Mouse (Mus musculus) olfactory bulb, adult 2 months (tissue): ENCODE results near the gene Zmynd10. TPM values are rescaled to one million over a fixed set of nuclear protein-coding genes. Genes with fewer than 3 reads are reported as not detected.

Experiments
- H3K27ac ChIP-seq: fragments of 200-500 bp; 2 replicates; pipeline ENCODE4 v1.5.1; 2012; ENCODE audit warnings: low read depth, low read length; ENCODE audit not compliant: insufficient read depth
- H3K4me1 ChIP-seq: fragments of 200-500 bp; 2 replicates; pipeline ENCODE4 v1.6.1; 2012; ENCODE audit warnings: low read length; ENCODE audit not compliant: control insufficient read depth, insufficient read depth
- H3K4me3 ChIP-seq: fragments of 200-500 bp; 2 replicates; pipeline ENCODE4 v1.5.1; 2012; ENCODE audit warnings: mild to moderate bottlenecking, low read depth, low read length, moderate library complexity; ENCODE audit not compliant: insufficient read depth
- CTCF ChIP-seq: fragments of 200-500 bp; IDR thresholded peaks from 2 replicates; pipeline ENCODE4 v1.5.1; 2012; ENCODE audit warnings: low read depth, mild to moderate bottlenecking, low read length, moderate library complexity; ENCODE audit not compliant: insufficient read depth
- POLR2A ChIP-seq: fragments of 200-500 bp; IDR thresholded peaks from 2 replicates; pipeline ENCODE4 v1.6.1; 2012; ENCODE audit warnings: mild to moderate bottlenecking, low read depth, low read length, moderate library complexity; ENCODE audit not compliant: insufficient read depth
- WGBS: fragments of 180-500 bp; shearing (Covaris S2); methylation state at CpG from one replicate; pipeline ENCODE4 v1.1.7; 2018; 5-methylcytosine and 5-hydroxymethylcytosine counted together
- polyA plus RNA-seq: library from polyadenylated mRNA; stranded (reverse); fragments of >200 nt; gene quantifications from 2 replicates; pipeline ENCODE4 v1.2.4, GENCODE M21; 2012; ENCODE audit warnings: low replicate concordance; ENCODE audit not compliant: missing spikeins, insufficient read depth, insufficient read length

Zmynd10 gene
- polyA plus RNA-seq, 1 experiment, result not detected

DNA sequence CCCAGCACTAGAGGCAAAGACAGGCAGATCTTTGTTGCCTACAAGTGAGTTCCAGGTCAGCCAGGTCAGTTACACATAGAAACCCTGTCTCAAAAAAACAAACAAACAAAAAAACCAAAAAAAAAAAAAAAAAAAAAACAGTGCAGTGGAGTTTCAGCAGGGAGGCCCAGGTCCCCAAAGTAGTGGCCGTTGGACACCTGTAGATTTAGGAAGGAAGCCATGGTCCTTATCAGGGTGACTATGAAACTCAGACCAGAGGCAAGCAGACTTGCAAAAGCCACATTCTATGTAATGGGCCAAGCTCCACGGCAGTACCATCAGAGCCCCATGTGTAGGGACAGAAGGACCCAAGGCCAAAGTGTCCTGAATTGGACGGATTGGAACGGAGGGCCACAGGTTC is 34.5 kb downstream of the Zmynd10 start:
- H3K27ac ChIP-seq, result no peak overlapping the region
- WGBS, result 72% methylated on average over 4 of the region's 4 CpGs
- H3K4me1 ChIP-seq, result peaks cover 16% of the 10 kb centered on the region
- H3K4me3 ChIP-seq, result no peak overlapping the region
- no peak for TF ChIP-seq CTCF
- no peak for TF ChIP-seq POLR2A

GRCm38 (mm10) chr9:107582509-107583062 is 35.5 kb downstream of the Zmynd10 start:
- Histone ChIP-seq H3K4me3 (no peak overlapping the region), H3K4me1 (peaks cover 16% of the 10 kb centered on the region), H3K27ac (no peak overlapping the region)
- TF ChIP-seq POLR2A (no peak), CTCF (no peak)
- WGBS, result 91% methylated on average over 7 of the region's 7 CpGs

GRCm38 (mm10) chr9:107583174-107583573 is 36.1 kb downstream of the Zmynd10 start:
- Histone ChIP-seq H3K27ac (no peak overlapping the region), H3K4me3 (no peak overlapping the region), H3K4me1 (peaks cover 16% of the 10 kb centered on the region)
- WGBS, result 87% methylated on average over 14 of the region's 14 CpGs
- TF ChIP-seq CTCF, result no peak
- TF ChIP-seq POLR2A, result no peak

GRCm38 (mm10) chr9:107586504-107586903 is 39.4 kb downstream of the Zmynd10 start:
- 89% methylated on average over 5 of the region's 5 CpGs for WGBS
- Histone ChIP-seq H3K4me3 (no peak overlapping the region), H3K4me1 (peaks cover 5% of the 10 kb centered on the region; the same call in 1 of the 2 replicates), H3K27ac (no peak overlapping the region)
- TF ChIP-seq CTCF (no peak), POLR2A (no peak)

GRCm38 (mm10) chr9:107586974-107587832 is 40.1 kb downstream of the Zmynd10 start, which contains the start of gene Ifrd2:
Gene Ifrd2, plus strand, starts transcription at chr9:107587642.
- H3K27ac ChIP-seq, result no peak within 1 kb of the TSS
- peak within 1 kb of the TSS; percentile 76 for H3K4me3 ChIP-seq
- TF ChIP-seq POLR2A (no peak), CTCF (no peak)
- H3K4me1 ChIP-seq, result peaks cover 2% of the 10 kb centered on the region; the same call in 1 of the 2 replicates
- 12% methylated on average over 46 of the region's 46 CpGs for WGBS

GRCm38 (mm10) chr9:107587833-107588639 is 40.9 kb downstream of the Zmynd10 start:
- peak overlapping the region; percentile 76 for H3K4me3 ChIP-seq
- 5% methylated on average over 33 of the region's 33 CpGs for WGBS
- no peak for TF ChIP-seq POLR2A
- TF ChIP-seq CTCF, result no peak
- no peak overlapping the region for H3K27ac ChIP-seq
- peaks cover 2% of the 10 kb centered on the region; the same call in 1 of the 2 replicates for H3K4me1 ChIP-seq

- Histone ChIP-seq H3K27ac (no peak overlapping the region), H3K4me3 (no peak overlapping the region), H3K4me1 (peaks cover 2% of the 10 kb centered on the region; the same call in 1 of the 2 replicates)
- WGBS, result 84% methylated on average over 25 of the region's 25 CpGs
- TF ChIP-seq POLR2A, result no peak
- no peak for TF ChIP-seq CTCF
Measured at GRCm38 (mm10) chr9:107590058-107590772, 43.1 kb downstream of the Zmynd10 start.

GRCm38 (mm10) chr9:107590773-107591060 is 43.6 kb downstream of the Zmynd10 start:
- peaks cover 2% of the 10 kb centered on the region; the same call in 1 of the 2 replicates for H3K4me1 ChIP-seq
- TF ChIP-seq CTCF, result no peak
- TF ChIP-seq POLR2A, result no peak
- WGBS, result 93% methylated on average over 6 of the region's 6 CpGs
- no peak overlapping the region for H3K27ac ChIP-seq
- no peak overlapping the region for H3K4me3 ChIP-seq
